Mouse (Mus musculus): ENCODE data around the gene Gm4881. TPM values are rescaled to one million over a fixed set of nuclear protein-coding genes. Genes with fewer than 3 reads are reported as not detected.

The Gm4881 gene
- polyA plus RNA-seq, 1 experiment from 2014 or later, result not detected

DNA sequence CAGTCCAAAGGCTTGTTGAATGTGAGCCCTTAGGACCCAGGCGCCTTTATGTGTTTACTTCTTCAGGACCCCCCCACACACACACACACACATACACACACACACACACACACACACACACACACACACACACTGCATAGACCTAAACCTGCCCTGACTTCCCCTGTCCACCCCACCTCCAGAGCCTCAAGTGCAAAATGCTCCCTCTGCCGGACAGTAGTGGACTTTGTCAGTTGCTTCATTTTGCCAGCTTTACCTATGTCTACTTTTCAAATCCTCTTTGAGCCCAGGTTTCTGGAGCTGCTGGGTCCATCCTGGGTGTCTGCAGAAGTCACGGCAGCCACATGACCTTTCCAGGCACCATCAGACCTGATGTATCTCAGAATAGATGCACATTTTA lies 39.4 kb downstream of the Gm4881 start:
- ATAC-seq (replicated peaks; ENCODE audit: extremely low read depth, insufficient read depth, low FRiP score), result no peak
- Histone ChIP-seq H3K27ac (ENCODE audit: low read length) (peak overlapping the region; percentile 65), H3K36me3 (ENCODE audit: control insufficient read depth, insufficient read depth) (peaks cover 10% of the 10 kb centered on the region), H3K27me3 (ENCODE audit: control insufficient read depth, insufficient read depth, low read length) (no peaks in the 10 kb centered on the region), H3K9ac (ENCODE audit: low read length) (peak overlapping the region; percentile 79), H3K4me3 (ENCODE audit: low read length) (peak overlapping the region; percentile 88), H3K4me2 (ENCODE audit: low read depth, low read length) (peak overlapping the region; percentile 96), H3K4me1 (ENCODE audit: control insufficient read depth, insufficient read depth, low read length) (peaks cover 32% of the 10 kb centered on the region), H3K9me3 (replicated peaks; ENCODE audit: control insufficient read depth, low read length) (no peaks in the 10 kb centered on the region)
- 9% methylated on average over 3 of the region's 3 CpGs for WGBS

DNA sequence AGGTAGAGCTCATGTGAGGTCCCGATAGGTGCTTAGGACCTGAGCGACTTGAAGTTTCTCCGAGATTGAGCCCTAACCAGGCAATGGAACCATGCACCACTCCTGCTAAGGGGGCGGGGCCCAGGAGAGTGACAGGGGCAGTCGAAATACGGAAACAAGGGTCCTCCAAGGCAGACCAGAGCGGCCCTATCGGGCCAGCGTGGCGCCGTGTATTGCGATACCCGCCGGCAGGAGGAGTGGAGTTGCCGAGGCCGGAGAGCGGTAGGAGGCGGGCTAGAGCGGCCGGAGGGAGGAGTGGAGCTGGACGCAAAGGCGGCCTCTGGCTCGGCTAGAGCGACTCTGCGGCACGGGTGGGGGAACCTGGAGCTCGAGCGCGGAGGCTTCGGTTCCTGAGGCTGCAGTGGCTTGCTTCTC lies 40.2 kb downstream of the Gm4881 start:
- Histone ChIP-seq H3K4me2 (ENCODE audit: low read depth, low read length) (peak overlapping the region; percentile 96), H3K4me3 (ENCODE audit: low read length) (peak overlapping the region; percentile 88), H3K27me3 (ENCODE audit: control insufficient read depth, insufficient read depth, low read length) (no peaks in the 10 kb centered on the region), H3K9me3 (replicated peaks; ENCODE audit: control insufficient read depth, low read length) (no peaks in the 10 kb centered on the region), H3K9ac (ENCODE audit: low read length) (peak overlapping the region; percentile 92), H3K27ac (ENCODE audit: low read length) (peak overlapping the region; percentile 94), H3K36me3 (ENCODE audit: control insufficient read depth, insufficient read depth) (peaks cover 8% of the 10 kb centered on the region), H3K4me1 (ENCODE audit: control insufficient read depth, insufficient read depth, low read length) (peaks cover 32% of the 10 kb centered on the region)
- ATAC-seq (replicated peaks; ENCODE audit: extremely low read depth, insufficient read depth, low FRiP score), result peak; percentile 94
- 0% methylated on average over 30 of the region's 30 CpGs for WGBS

DNA sequence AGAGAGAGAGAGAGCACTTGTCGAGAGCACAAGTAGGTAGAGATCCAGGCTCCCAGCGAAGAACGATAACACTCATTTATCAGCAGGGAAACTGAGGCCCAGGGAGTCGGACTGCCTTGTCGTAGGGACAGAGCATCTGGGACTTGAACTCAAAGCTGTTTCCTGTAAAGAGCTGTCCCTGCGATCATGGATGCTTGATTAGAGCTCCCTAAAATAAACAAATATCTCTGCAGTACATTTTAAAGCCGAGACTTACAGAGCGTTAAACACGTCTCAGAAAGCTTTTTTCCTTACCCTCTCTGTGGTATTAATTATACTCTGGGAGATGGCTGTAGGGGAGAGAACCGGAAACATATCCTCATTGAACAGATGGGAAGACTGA lies 40.9 kb downstream of the Gm4881 start:
- 22% methylated on average over 10 of the region's 10 CpGs for WGBS

DNA sequence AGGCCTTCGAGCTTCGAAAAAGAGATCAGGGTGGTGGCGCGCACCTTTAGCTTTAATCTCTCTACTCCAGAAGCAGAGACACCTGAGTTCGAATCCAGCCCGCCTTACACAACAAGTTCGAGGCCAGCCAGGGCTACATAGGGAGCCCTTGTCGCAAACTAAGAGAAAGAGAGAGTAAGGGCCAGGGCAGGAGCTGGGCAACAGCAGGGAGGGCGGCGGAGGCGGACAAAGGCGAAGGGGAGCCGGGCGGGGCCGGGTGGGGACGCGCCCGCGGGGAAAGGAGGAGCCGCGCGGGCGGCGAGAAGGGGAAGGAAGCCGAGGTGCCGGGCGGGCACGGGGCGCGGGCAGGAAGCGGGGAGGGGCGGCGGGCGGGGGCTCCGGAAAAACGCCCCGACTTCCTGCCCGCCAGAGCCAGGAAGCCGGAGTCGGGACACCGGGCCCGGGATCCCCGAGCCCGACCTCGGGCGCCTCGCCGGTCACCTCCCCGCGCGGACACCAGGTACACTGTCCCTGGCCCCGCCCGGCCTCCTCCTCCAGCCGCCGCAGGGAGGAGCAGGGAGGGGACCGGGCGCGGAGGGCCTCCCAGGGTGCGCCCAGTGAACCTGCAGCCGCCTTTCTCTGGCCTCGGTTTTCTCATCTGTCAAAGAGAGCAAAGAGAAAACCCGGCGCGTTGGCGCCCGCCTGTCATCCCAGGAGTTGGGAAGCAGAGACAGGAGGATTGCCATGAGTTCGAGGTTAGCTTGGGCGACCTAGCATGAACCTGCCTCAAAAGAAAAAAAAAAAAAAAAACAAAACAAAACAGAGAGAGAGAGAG lies 41.5 kb downstream of the Gm4881 start, which contains the start of gene Arhgef1:
Gene Arhgef1 (plus strand): TSS at position 283 of the 814 bp plus-strand sequence.
- Histone ChIP-seq H3K4me3 (ENCODE audit: low read length) (peak within 1 kb of the TSS; percentile 88), H3K9me3 (replicated peaks; ENCODE audit: control insufficient read depth, low read length) (no peaks in the 10 kb centered on the region), H3K36me3 (ENCODE audit: control insufficient read depth, insufficient read depth) (no peaks in the 10 kb centered on the region), H3K27ac (ENCODE audit: low read length) (peak within 1 kb of the TSS; percentile 94), H3K4me1 (ENCODE audit: control insufficient read depth, insufficient read depth, low read length) (peaks cover 32% of the 10 kb centered on the region), H3K27me3 (ENCODE audit: control insufficient read depth, insufficient read depth, low read length) (no peaks in the 10 kb centered on the region), H3K9ac (ENCODE audit: low read length) (peak within 1 kb of the TSS; percentile 92), H3K4me2 (ENCODE audit: low read depth, low read length) (peak within 1 kb of the TSS; percentile 96)
- 6% methylated on average over 56 of the region's 68 CpGs for WGBS
- ATAC-seq (replicated peaks; ENCODE audit: extremely low read depth, insufficient read depth, low FRiP score), result no peak; the same call in 1 of the 2 replicates

More for the DNA sequence above, 40.9 kb downstream of the Gm4881 start:
- peak overlapping the region; percentile 92 for H3K9ac ChIP-seq (ENCODE audit: low read length)
- H3K4me2 ChIP-seq (ENCODE audit: low read depth, low read length), result peak overlapping the region; percentile 96
- no peak for ATAC-seq (replicated peaks; ENCODE audit: extremely low read depth, insufficient read depth, low FRiP score)
- H3K27ac ChIP-seq (ENCODE audit: low read length), result peak overlapping the region; percentile 94
- H3K4me1 ChIP-seq (ENCODE audit: control insufficient read depth, insufficient read depth, low read length), result peaks cover 32% of the 10 kb centered on the region
- no peaks in the 10 kb centered on the region for H3K27me3 ChIP-seq (ENCODE audit: control insufficient read depth, insufficient read depth, low read length)
- H3K36me3 ChIP-seq (ENCODE audit: control insufficient read depth, insufficient read depth), result peaks cover 4% of the 10 kb centered on the region
- peak overlapping the region; percentile 88 for H3K4me3 ChIP-seq (ENCODE audit: low read length)
- H3K9me3 ChIP-seq (replicated peaks; ENCODE audit: control insufficient read depth, low read length), result no peaks in the 10 kb centered on the region

DNA sequence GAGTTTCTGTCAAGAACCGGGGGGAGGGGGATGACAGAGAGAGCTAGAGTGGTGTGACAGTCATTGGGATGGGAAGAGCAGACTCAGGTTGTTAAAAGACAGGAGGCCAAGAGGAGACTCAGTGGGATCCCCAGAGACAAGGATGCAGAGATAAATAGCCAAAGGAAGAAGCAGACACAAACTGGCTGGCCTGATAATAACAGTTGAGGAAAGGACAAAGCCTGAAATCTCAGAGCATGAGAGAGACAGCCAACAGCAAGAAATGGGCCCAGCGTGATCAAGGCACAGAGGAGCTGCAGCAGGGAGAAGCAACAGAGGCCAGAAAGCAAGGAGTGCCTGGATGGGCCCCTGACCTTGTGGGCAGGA lies 42.0 kb downstream of the Gm4881 start:
- Histone ChIP-seq H3K4me3 (ENCODE audit: low read length) (peak overlapping the region; percentile 88), H3K36me3 (ENCODE audit: control insufficient read depth, insufficient read depth) (no peaks in the 10 kb centered on the region), H3K4me2 (ENCODE audit: low read depth, low read length) (peak overlapping the region; percentile 96), H3K4me1 (ENCODE audit: control insufficient read depth, insufficient read depth, low read length) (peaks cover 32% of the 10 kb centered on the region), H3K9ac (ENCODE audit: low read length) (peak overlapping the region; percentile 92), H3K9me3 (replicated peaks; ENCODE audit: control insufficient read depth, low read length) (no peaks in the 10 kb centered on the region), H3K27ac (ENCODE audit: low read length) (peak overlapping the region; percentile 94), H3K27me3 (ENCODE audit: control insufficient read depth, insufficient read depth, low read length) (no peaks in the 10 kb centered on the region)
- 53% methylated on average over 2 of the region's 2 CpGs for WGBS
- ATAC-seq (replicated peaks; ENCODE audit: extremely low read depth, insufficient read depth, low FRiP score), result no peak

DNA sequence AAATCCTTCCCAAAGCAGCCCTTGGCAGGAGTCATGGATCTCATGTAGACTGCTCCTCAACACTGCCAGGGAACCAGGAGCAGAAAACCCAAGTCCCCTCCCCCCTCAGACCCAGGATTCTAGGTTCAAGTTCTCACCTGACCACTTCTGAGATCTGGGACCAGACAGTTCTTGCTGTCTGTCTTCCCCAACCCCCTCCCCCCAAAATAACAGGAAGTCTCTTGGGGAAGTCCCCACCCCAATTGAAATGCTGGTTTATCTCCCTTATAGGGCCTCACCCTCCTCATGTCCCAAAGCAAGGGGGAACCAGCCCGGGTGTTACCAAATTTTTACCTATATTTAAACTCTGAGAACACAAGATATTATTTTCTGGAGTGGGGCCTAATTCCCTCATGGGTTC lies 42.5 kb downstream of the Gm4881 start:
- WGBS, result 36% methylated on average over 1 of the region's 1 CpGs
- Histone ChIP-seq H3K4me1 (ENCODE audit: control insufficient read depth, insufficient read depth, low read length) (peaks cover 29% of the 10 kb centered on the region), H3K27ac (ENCODE audit: low read length) (peak overlapping the region; percentile 94), H3K4me2 (ENCODE audit: low read depth, low read length) (peak overlapping the region; percentile 96), H3K9ac (ENCODE audit: low read length) (no peak overlapping the region), H3K4me3 (ENCODE audit: low read length) (no peak overlapping the region), H3K9me3 (replicated peaks; ENCODE audit: control insufficient read depth, low read length) (no peaks in the 10 kb centered on the region), H3K27me3 (ENCODE audit: control insufficient read depth, insufficient read depth, low read length) (no peaks in the 10 kb centered on the region), H3K36me3 (ENCODE audit: control insufficient read depth, insufficient read depth) (no peaks in the 10 kb centered on the region)
- no peak for ATAC-seq (replicated peaks; ENCODE audit: extremely low read depth, insufficient read depth, low FRiP score)

DNA sequence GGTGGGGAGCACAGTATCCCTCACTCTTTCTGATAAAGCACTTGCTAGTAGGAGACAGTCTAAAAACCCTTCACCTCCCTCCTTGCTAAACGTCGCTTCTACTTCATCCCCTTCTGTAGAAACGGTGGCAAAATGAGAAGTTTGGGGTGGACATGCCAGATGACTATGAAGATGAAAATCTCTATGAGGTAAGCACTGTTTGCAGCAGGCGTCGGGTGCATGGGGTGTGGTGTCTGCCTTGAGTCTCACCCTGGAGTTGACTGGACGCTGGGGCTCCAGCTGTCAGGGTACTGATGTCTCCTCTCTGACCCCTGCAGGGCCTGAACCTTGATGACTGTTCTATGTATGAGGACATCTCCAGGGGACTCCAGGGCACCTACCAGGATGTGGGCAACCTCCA lies 43.2 kb downstream of the Gm4881 start:
- H3K9me3 ChIP-seq (replicated peaks; ENCODE audit: control insufficient read depth, low read length), result no peaks in the 10 kb centered on the region
- no peak for ATAC-seq (replicated peaks; ENCODE audit: extremely low read depth, insufficient read depth, low FRiP score)
- no peaks in the 10 kb centered on the region for H3K36me3 ChIP-seq (ENCODE audit: control insufficient read depth, insufficient read depth)
- peaks cover 22% of the 10 kb centered on the region for H3K4me1 ChIP-seq (ENCODE audit: control insufficient read depth, insufficient read depth, low read length)
- WGBS, result 67% methylated on average over 6 of the region's 6 CpGs
- H3K4me2 ChIP-seq (ENCODE audit: low read depth, low read length), result no peak overlapping the region
- H3K9ac ChIP-seq (ENCODE audit: low read length), result no peak overlapping the region
- no peak overlapping the region for H3K27ac ChIP-seq (ENCODE audit: low read length)
- no peaks in the 10 kb centered on the region for H3K27me3 ChIP-seq (ENCODE audit: control insufficient read depth, insufficient read depth, low read length)
- H3K4me3 ChIP-seq (ENCODE audit: low read length), result no peak overlapping the region

DNA sequence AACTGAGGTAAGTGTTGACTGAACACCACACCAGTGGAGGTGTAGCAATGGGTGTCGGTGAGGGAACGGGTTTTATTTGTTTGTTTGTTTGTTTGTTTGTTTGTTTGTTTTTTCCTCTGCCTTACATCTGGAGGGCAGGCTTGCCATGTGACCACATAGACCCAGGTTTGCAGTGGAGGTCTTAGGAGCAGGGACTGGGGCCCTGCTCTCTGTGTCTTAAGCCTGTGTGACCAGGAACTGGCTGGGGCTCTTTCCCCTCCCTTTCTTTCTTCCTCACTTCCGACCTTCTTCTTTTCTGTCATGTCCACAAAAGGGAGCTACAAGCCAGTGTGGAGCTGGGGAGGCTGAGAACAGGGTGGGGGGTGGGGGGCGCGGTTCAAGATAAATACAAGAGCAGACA lies 46.3 kb downstream of the Gm4881 start:
- WGBS, result 70% methylated on average over 5 of the region's 5 CpGs
- Histone ChIP-seq H3K27me3 (ENCODE audit: control insufficient read depth, insufficient read depth, low read length) (no peaks in the 10 kb centered on the region), H3K36me3 (ENCODE audit: control insufficient read depth, insufficient read depth) (no peaks in the 10 kb centered on the region)

DNA sequence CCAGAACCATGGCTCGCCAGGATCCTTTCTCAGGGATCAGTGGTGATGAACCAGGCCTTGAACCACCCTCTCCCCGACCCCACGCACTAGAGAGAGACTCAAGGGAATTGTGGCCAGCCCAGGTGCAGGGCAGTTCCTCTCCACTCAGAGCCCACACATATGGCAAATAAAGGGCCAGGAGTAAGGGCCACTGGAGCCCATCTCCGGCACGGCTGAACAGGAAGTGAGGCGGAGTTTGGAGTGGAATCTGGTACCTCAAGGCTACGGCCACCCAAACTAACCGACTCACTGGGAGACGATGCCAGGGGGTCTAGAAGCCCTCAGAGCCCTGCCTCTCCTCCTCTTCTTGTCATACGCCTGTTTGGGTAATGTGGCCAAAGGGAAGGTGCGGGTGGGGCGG lies 47.1 kb downstream of the Gm4881 start, which contains the start of gene Cd79a:
Gene Cd79a (plus strand): TSS at position 158 of the 400 bp plus-strand sequence.
- Histone ChIP-seq H3K4me3 (ENCODE audit: low read length) (no peak within 1 kb of the TSS), H3K36me3 (ENCODE audit: control insufficient read depth, insufficient read depth) (no peaks in the 10 kb centered on the region)
- no peak for ATAC-seq (replicated peaks; ENCODE audit: extremely low read depth, insufficient read depth, low FRiP score)

More for the DNA sequence above, 46.3 kb downstream of the Gm4881 start:
- Histone ChIP-seq H3K4me3 (ENCODE audit: low read length) (no peak overlapping the region), H3K4me1 (ENCODE audit: control insufficient read depth, insufficient read depth, low read length) (peaks cover 8% of the 10 kb centered on the region), H3K9ac (ENCODE audit: low read length) (no peak overlapping the region), H3K9me3 (replicated peaks; ENCODE audit: control insufficient read depth, low read length) (no peaks in the 10 kb centered on the region), H3K27ac (ENCODE audit: low read length) (no peak overlapping the region), H3K4me2 (ENCODE audit: low read depth, low read length) (no peak overlapping the region)
- no peak for ATAC-seq (replicated peaks; ENCODE audit: extremely low read depth, insufficient read depth, low FRiP score)

More for the DNA sequence above, 47.1 kb downstream of the Gm4881 start, which contains the start of gene Cd79a:
- Histone ChIP-seq H3K4me1 (ENCODE audit: control insufficient read depth, insufficient read depth, low read length) (peaks cover 6% of the 10 kb centered on the region), H3K9me3 (replicated peaks; ENCODE audit: control insufficient read depth, low read length) (no peaks in the 10 kb centered on the region), H3K4me2 (ENCODE audit: low read depth, low read length) (no peak within 1 kb of the TSS), H3K27ac (ENCODE audit: low read length) (no peak within 1 kb of the TSS), H3K27me3 (ENCODE audit: control insufficient read depth, insufficient read depth, low read length) (no peaks in the 10 kb centered on the region), H3K9ac (ENCODE audit: low read length) (no peak within 1 kb of the TSS)
- WGBS, result 57% methylated on average over 12 of the region's 12 CpGs
